Mouse (Mus musculus) frontal cortex, adult 2 months (tissue): ENCODE measurements around the gene Dffa. TPM values are rescaled to one million over a fixed set of nuclear protein-coding genes. Genes with fewer than 3 reads are reported as not detected.
A peak's percentile ranks its signal among the peaks of the same experiment; 100 is the strongest.
"Not testable (repeated sequence)": the region's sequence is repeated elsewhere in the genome, so short reads cannot be mapped to it uniquely, and the experiment has no call there.

ENCODE experiments used
- DNase-seq, 2 experiments: peaks; one replicate each; pipeline ENCODE4 v3.0.0; 2022; ENCODE audit warnings: low spot score in 1 of 2; ENCODE audit errors: extremely low spot score in 1 of 2
- polyA plus RNA-seq: library from polyadenylated mRNA; depleted of rRNA; stranded (reverse); fragments of >200 nt; gene quantifications from 2 replicates; pipeline ENCODE4 v1.2.3, GENCODE M21; 2012

Dffa gene
- polyA plus RNA-seq, 1 experiment: 49.2 TPM

DNA sequence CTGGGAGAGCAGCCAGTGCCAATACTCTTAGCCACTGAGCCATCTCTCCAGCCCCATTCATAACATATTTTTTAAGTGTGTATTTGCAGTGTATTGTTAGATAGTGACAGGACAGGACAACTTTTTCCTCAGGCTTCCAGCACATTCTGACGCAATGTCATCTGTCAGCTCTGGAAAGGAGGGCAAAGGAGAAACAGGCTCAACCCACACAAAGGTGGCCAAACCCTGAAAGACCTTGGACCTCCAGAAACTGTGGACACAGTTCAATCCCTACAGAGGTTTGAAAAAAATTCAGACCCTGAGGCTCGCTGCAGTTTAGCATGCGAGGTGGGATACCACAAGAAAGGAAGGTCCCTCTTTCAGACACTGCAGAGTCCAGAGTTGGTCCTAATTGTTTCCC lies 6.0 kb upstream of the Dffa start:
- DNase-seq: no peak

DNA sequence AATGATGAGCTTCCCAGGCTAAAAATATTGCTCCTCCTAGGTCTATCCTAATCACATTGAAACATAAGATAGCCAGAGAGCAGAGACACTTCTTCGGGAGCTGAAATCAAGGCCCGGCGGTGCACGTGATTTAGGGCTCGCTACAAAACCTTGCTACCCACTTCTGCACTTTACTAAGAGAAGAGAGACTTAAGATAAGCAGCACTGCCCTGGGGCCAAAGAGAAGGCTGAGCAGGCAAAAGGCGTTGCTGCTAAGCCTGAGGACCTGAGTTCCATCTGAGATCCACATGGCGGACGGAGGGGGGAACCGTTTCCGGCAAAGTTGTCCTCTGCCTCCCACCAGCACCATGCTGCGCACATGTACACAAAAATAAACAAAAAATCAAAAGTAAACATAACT lies 5.4 kb upstream of the Dffa start:
- no peak for DNase-seq

DNA sequence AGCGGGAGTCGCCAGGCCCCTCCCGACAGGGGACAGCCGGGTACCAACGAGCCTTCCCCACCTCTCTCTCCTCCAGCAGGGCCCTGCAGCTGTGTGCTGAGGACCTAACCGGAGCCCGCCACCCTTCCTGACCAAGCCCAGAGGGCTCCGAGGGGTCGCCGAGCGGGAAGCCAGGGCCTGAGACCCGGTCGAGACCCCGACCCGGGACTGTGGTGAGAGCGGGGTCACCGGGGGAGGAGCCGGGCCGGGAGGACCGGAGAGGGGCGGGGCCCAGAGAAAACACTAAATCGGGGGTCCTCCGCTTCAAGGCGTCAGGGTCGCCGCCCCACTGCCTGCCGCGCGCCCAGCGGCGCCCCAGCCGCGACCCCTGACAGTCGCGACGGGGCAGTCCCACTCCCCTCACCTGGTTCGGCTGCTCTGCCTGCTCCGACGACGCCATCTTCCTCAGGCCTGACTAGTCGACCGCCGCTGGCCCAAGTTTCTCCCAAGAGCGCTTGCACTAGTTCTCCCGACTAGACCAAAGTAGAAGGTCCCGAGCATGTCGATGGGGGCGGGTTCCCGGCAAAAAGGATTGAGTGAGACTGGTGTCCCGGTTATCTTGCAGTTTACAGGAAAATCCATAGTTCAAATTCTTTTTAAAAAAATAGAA lies 4.5 kb upstream of the Dffa start, which contains the start of gene Pex14:
Gene Pex14 (minus strand): TSS at position 508 of the 649 bp plus-strand sequence.
- DNase-seq: peak; percentile 85 to 94

DNA sequence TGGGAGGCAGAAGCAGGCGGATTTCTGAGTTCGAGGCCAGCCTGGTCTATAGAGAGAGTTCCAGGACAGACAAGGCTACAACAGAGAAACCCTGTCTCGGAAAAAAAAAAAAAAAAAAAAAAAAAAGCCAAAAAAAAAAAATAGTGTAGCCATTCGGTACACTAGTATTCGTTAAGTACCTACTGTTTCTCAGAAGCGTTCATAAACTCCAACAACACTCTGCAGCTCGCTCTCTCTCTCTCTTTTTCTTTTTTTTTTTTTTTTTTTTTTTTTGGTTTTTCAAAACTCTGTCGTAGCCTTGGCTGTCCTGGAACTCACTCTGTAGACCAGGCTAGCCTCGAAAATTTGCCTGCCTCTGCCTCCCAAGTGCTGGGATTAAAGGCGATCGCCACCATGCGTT lies 3.5 kb upstream of the Dffa start:
- not testable (repeated sequence) for DNase-seq

DNA sequence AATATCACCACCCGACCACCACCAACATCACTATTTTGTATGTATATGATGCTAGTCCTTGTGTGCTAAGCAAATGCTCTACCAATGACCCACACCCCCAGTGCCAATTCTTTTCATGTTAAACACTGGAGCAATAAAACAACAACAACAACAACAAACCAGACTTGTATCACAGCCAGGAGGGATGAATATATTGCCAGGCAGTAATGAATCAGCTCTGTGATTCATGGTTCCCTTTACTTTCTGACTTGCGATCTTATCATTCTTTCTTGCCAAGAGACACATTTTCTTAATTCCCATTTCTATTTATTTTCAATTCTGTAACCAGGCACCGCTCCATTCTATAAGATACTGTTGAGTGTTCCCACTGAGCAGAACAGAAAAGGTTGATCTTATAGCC lies 2.5 kb upstream of the Dffa start:
- no peak for DNase-seq

DNA sequence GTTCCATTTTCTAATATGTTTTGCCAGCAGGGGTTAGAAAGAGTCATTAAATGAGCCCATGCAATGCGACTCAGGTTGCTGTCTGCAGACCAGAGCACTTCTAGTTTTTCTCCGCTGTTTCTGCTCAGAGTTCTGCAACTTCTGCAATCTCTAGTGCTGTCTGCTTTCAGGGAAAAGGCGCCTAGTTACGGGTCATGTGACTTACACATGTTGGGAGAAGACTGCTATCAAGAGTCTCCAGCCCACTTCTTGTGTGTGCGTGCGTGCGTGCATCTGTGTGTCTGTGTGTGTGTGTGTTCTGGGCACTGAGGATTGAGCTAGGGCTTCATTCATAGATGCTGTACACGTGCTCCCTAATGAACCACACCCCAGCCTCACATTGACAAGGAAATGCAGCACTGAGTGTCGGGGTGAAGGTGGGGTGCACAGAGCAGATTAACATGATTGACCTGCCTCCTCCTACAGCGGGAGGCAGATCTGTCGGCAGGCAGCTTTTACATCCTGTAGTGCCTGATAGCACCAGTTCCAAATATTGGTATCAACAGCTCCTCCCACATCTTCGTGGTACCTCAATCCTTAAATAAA lies 16.1 kb downstream of the Dffa start:
- not testable (repeated sequence) for DNase-seq

DNA sequence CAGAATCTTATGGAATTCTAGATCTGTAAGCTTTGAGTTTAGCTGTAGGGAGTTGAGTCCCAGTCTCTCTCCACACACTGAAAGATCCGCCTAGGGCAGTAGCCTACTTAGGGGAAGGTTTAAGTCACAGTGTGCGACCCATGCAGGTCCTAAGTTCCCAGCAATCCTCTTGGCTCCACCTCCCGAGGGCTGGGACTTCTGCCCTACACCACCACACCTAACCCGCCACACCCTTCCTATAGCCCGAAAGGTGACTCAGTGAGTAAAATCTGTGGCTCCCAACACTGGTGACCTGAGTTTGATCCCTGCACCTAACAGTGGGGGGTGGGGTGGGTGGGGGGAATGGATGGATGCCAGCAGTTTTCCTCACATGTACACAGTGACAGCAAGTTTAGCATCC lies 19.5 kb downstream of the Dffa start:
- no peak for DNase-seq

DNA sequence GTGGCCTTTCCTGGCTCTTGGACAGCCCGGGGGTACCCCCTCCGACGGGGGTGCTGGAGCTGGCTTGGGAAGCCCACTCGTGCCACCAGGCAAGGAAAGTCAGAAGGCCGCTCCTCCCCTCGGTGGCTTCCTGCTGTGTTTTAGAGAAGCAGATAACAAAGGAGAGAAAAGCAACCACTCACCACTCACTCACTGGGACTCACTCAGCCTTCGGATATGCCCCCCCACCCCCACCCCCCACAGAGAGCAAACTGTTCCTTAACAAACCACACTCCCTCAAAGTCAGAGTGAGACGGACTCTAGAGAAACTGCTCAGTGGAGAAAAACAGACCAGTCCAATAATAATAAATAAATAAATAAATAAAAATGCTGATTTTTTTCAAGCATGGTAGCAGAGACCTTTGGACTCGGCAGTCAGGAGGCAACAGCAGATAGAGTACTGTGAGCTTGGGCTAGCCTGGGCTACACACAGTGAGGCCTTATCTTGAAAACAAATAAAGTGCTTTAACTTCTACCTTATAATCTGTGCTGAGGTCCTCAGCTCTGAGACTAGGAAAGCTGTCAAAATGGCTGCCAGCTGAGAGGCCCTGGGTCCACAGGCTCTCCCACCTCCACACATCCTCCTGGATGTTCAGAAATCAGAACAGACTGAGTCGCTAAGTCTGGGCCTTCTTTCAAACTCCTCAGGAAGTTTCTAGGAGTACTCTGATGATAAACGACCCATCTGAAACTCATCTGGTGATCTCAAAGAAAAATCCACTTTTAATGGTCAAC lies 21.6 kb downstream of the Dffa start:
- no peak for DNase-seq

DNA sequence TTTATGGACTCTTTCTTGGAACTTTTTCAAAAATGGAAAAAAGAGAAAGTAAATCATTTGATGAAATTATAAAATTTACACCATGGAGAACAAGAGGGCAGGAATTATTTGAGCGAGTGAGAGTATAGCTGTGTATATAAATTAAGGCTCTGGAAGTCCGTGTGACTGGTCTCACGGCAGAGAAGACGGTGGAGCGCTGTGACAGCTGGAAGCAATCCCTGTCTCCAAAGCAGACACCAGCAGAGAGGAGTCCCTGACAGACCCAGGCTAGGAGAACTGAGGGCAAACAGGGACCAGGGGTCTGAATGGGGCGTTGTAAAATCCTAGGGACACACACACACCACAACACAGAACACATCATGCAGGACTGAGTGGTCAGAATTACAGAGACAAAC lies 22.2 kb downstream of the Dffa start:
- no peak for DNase-seq

DNA sequence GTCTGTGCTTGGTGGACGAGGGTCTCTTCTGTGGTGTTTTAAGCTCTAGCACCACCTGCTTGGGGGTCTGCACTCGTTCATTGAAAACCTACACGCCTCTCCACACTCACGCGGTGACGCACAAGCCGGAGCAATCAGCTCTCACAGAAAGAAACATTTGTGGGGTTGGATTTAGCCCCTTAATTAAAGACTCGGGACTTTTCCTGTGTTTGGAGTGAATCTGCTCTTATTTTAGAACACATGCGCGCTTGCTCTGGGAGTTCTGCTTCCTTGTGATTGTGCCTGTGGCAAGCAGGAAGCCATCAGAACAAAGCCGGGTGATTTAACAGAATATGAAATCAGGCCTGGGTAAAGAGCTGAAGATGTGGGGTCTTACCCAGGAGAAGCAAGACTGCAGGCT lies 22.7 kb downstream of the Dffa start, which contains the start of gene Cort:
Gene Cort (minus strand): TSS at position 101 of the 400 bp plus-strand sequence.
- peak in 1 of 2 experiments; percentile 46 for DNase-seq

DNA sequence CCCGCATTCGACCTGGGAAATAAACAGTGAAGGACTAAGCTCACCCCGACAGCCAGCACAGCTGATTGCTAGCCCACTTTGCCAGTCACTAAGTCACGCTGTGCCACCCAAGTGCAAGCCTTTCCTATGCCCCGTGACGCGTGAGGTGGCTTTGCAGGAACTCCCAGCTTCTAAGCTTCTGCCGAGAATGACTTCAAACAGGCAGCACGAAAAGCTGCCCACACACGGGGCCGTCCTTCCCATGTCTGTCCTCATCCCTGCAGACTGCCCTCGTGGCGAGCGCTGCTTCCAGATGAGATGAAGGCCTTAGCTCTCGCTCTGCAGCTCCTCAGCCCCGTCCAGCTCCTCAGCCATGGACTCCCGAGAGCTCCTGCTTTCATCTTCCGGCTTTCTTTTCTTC lies 24.5 kb downstream of the Dffa start:
- peak in 1 of 2 experiments; percentile 35 for DNase-seq

DNA sequence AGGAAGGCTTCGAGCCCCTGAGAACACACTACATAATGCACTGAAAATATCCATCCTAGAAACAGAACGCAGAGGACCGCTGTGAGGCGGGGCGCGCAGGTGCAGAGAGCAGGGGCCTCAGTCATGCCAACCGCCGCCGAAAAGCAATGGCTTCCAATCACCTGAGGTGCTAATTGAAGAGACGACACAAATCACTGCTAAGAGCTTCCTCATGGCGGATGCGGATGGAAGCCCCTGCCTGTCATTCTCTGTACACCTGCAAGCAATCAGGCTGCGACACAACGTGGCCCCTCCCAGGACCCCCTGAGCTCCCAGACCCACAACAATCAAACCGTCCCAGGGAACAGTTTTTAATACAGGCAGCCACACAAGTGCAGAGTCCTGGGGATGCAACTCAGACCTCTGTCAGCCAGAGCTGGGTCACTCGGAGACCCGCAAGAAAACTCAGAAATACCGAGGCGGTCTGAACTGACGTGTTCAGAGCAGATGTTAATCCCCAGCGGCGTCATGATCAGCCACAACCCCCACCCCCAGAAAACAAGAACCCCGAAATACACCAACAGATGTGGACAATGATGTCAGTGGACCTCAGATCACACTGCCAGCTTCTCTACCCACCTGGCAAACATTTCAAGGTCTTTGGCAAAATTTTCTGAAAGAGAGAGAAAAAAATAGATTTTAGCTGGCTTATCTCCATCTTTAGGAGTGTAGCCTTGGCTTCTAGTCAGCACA lies 27.2 kb downstream of the Dffa start:
- no peak for DNase-seq

DNA sequence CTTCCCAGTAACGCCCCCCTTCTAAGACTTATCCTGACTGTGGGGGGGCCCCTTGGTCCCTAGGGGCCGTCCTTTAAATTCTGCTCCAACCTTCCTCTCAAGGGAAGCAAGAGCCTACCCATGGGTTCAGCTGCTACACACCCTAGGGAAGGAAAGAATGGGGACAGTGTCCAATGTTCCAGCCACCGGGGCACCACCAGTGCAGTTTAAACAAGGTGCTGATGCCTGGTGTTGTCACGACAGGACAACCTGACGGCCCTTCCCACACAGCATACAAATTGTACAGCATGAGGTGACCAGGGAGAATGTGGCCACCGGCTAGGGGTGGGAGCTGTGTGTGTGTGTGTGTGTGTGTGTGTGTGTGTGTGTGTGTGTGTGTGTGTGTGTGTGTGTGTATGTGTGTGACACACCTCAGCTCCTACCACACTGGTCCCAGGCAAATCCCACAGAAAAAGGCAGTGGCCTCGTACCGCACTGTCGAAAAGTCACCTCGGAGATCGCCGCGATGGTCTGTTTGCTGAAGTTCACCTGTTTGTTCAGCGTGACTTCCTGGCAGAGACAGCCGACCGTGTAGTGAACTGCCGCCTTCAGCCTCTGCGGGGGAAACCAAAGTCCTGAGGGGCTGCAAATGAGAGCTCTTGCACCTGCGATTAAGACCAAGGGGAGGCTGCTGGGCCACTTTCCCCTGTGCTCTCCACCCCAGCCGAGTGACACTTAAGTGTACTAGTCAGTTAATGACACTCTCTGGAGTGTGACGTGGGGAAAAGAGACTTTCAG lies 28.0 kb downstream of the Dffa start:
- DNase-seq: no peak

DNA sequence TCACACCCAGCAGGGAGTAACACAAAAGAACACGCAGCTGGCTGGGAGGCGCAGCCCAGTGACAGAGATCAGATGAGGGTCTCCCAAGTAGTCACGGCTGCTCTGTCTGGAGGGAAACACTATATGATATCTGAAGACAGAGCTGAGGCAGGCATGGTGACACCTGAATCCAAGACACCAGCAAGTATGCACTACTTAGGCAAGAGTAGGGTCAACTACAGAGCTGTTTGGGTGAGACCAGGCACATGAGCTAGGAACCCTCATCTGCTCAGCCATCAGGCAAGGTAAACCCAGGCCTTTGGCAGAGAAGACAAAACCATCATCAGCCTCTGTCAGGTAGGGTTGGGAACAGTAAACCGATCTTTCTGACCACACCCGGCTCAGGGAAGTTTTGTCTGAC lies 29.4 kb downstream of the Dffa start:
- DNase-seq: no peak

DNA sequence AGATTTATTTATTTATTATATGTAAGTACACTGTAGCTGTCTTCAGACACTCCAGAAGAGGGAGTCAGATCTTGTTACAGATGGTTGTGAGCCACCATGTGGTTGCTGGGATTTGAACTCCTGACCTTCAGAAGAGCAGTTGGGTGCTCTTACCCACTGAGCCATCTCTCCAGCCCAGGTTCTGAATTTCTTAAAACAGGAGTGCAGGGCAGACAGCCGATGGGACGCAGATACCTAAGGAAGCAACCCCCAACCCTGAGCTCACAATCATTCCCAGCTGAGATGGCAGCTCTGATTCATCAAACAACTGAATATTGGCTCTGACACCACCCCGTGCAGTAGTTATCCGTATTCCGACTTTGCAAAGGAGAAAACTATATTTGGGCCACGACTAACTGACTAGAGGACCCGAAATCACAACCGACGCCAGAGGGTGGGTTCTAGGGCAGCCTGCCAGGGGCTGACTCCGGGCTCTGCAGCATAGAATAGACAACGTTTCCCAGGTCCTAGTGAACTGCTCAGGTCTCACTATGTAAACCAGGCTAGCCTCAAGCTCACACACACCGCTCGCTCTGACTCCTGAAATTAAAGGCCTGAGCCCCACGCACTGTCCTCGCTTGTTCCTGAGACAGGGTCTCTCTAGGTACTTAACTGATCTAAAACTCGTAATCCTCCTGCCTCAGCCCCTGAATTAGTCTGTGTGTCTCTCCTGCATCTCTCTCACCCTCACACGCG lies 32.3 kb downstream of the Dffa start:
- DNase-seq: no peak

DNA sequence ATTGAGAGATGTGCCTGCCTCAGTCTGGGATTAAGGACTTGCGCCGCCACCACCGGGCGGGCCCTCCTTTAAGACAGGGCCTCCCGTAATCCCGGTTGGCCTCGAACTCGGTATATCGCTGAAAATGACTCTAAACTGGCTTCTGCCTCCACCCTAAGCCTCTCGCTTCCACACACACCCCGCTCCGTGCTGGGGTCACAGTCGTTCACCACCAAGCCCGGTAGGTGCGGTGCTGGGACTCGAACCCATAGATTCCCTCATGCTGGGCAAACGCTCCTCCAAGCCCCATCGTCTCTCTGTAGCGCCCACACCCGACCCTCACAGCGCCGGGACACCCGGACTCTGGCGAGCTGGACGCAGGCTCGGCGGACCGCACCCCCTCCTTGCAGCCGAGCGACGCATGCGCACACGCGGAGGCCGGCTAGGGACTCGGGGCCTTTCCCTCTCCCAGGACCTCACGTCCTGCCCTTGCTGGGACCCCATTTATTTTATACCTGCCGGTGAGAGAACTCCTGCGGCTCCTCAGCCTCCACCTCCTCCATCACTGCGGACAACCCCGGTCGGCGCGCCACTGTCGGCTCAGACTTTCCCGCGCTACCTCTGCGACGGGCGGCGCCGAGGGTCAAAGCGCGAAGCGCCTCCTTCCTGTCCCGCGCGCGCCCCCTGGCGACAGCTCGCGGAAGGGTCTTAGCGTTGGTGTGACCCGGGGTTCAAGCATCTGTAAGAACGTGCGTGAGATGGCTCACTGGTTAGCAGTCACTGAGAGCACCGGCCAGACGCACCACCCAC lies 33.2 kb downstream of the Dffa start, which contains the start of gene Cenps:
Gene Cenps (minus strand): TSS at position 648 of the 789 bp plus-strand sequence.
- DNase-seq: peak; percentile 73 to 90

DNA sequence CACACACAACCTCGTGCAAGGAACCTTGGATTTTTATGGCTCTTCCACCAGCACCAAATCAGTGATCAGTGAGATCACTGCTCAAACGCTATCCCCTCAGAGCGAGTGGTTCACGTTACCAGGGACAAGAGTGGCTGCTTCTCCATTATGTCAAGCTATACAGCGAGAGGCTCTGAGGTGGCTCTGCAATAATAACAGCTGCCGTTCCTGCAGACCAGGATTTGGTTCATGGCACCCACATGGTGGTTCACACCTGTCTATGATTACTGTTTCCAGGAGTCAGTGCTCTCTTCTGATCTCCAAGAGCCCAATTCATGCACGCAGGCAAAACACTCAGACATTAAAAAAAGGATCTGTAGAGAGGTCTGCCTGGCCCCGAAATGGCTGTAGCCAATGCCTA lies 34.6 kb downstream of the Dffa start:
- no peak for DNase-seq

DNA sequence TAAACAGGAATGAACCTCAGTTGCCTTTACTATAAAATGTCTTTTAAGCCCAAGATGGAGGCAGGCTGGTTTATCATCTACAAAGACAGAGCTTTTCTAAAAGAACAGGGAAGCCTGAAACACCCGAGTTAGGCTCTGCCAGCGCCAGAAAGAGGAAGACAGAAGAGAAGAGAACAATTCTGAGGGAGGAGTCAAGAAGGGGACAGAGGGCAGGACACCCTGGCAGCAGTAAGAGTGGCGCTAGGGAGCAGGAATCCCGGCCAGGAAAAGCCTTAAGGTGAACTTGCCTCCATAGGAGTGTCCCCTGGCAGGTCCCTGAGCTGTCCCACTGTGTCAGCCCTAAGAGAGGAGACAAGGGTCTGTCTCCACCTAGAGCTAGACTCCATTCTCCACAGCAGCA lies 39.6 kb downstream of the Dffa start:
- no peak for DNase-seq

DNA sequence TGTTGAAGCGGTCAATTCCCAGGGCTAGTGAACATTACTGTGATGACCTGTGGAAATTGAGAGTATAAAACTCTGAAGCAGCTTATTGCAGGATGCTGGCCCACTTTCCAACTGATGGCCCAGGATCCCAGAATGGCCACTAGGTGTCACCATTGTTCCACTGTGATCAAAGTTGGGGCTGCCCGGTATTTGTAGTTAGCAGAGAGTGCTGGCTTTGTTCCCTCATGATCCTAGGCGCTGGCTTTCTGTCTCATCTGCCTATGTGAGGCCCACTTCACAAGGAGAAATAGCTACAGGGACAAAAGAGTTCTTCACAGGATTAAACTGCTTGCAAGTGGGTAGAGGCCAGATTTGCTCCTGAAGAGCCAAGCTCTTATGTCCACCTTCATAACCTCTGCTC lies 40.5 kb downstream of the Dffa start:
- peak in 1 of 2 experiments; percentile 93 for DNase-seq
